9 mouse cellular contexts compared by ENCODE assay signal in the genomic region with DNA sequence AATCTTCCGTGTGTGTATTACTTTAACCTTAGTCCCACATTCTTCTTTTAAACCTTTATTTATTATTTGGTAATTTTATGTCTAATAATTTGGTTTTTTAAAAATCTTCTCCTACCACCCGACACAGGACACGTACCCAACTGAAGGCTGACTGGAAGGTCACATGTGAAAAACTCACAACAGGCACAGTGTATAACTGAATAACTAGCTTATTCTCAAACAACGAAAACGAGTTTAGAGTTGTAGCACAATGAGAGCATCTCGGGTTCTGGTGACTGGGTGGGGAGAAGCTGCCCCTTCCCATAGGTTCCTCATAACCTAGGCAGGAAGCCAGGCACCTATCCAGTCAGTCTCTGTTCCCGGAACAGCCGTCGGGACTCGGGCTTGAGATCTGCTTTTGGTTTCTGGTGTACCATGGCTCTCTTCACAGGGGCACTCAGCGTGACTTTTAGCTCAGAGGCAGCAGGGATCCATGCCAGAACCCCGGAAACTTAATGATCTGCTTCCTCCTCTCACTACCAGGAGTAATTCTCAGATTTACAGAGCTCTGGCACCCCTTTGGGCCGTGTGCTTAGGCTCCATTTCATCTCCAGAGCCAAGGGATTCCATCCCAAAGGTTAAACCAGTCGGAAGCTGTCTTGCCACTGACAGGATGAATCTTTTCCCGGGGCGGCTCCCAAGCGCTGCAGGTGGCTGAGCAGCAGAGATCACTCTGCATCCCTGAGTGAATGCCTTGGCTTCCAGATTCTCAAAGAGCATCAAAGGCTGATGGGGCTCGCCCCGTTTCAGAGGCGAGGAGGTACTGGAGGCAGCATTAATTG.
DNase-seq lines count a peak whose midpoint lies in the region; ATAC-seq and TF ChIP-seq lines count a peak whose summit lies in the region.
"Had no signal": no experiment of that assay in that cellular context is flagged by ENCODE, and none has a peak within 500 bp of the region (broad histone marks: within the 10 kb centered on the region; RNA-seq: fewer than 3 reads in every experiment).

No protein-coding gene starts in this region.

- H3K9ac ChIP-seq in heart, embryonic 16.5 days (ENCODE audit: low read length), result peak overlapping the region; percentile 58

- H3K9me3 ChIP-seq in heart, embryonic 16.5 days (replicated peaks; ENCODE audit: control insufficient read depth, low read length), result no peaks in the 10 kb centered on the region
- H3K9me3 ChIP-seq: G1E had no signal

- WGBS in heart, embryonic 16.5 days, result 13% methylated on average over 20 of the region's 20 CpGs

- TF ChIP-seq CTCF in embryonic fibroblast, embryonic 13.5 days (IDR thresholded peaks at IDR 0.05; ENCODE audit: borderline replicate concordance, insufficient read depth, low read length), result no peak

- H3K4me3 ChIP-seq in embryonic fibroblast, embryonic 13.5 days (ENCODE audit: insufficient read depth, low read length), result peak overlapping the region; percentile 25
- peak overlapping the region; percentile 51 for H3K4me3 ChIP-seq in heart, embryonic 16.5 days (ENCODE audit: low read length)

- ATAC-seq in heart, embryonic 16.5 days (replicated peaks; ENCODE audit: extremely low read depth, insufficient read depth, low FRiP score), result 0 out of 2 replicates have a peak, but pooled peaks have one; percentile 6

- no peak overlapping the region for H3K27ac ChIP-seq in embryonic fibroblast, embryonic 13.5 days (ENCODE audit: insufficient read depth, low read length)
- no peak overlapping the region; the same call in 1 of the 2 replicates for H3K27ac ChIP-seq in heart, embryonic 16.5 days (ENCODE audit: low read length)

- peak; percentile 6 for DNase-seq in ovary, postnatal 10 days (ENCODE audit: low spot score)
- no peak for DNase-seq in ovary, adult 18-20 months (ENCODE audit: low spot score)
- DNase-seq in kidney, postnatal 4 days, result peak; percentile 31 to 58
- DNase-seq in lung, postnatal 10 days, result peak; percentile 48
- peak; percentile 18 for DNase-seq in right cerebral cortex, adult 18-20 months
- no peak for DNase-seq in thymus, postnatal 10 days (ENCODE audit: low spot score in 2 of 2)

- H3K4me1 ChIP-seq in embryonic fibroblast, embryonic 13.5 days (ENCODE audit: control insufficient read depth, insufficient read depth, low read length), result no peaks in the 10 kb centered on the region; the same call in 1 of the 2 replicates
- peaks cover 10% of the 10 kb centered on the region for H3K4me1 ChIP-seq in heart, embryonic 16.5 days (ENCODE audit: control insufficient read depth, insufficient read depth, low read length)

- no peak for TF ChIP-seq POLR2A in embryonic fibroblast, embryonic 13.5 days (IDR thresholded peaks at IDR 0.05; ENCODE audit: low read depth, low read length)

- H3K36me3 ChIP-seq in heart, embryonic 16.5 days (ENCODE audit: control insufficient read depth, insufficient read depth), result no peaks in the 10 kb centered on the region
- H3K36me3 ChIP-seq: G1E had no signal

- H3K4me2 ChIP-seq in heart, embryonic 16.5 days (ENCODE audit: low read depth, low read length), result peak overlapping the region; percentile 86

- H3K27me3 ChIP-seq in heart, embryonic 16.5 days (ENCODE audit: control insufficient read depth, insufficient read depth, low read length), result no peaks in the 10 kb centered on the region; the same call in 1 of the 2 replicates

Comparison
In these comparisons a context has a peak if more than half of its experiments do, and no peak if none do; other contexts are left out.
1. DNase-seq: peak in ovary, postnatal 10 days (single experiment), kidney, postnatal 4 days (2 of 2), lung, postnatal 10 days (single experiment) and right cerebral cortex, adult 18-20 months (single experiment); none in ovary, adult 18-20 months (single experiment) and thymus, postnatal 10 days (0 of 2).